Mouse (Mus musculus): ENCODE measurements around the gene Gtpbp4. TPM values are rescaled to one million over a fixed set of nuclear protein-coding genes. Genes with fewer than 3 reads are reported as not detected.

The Gtpbp4 gene
- 104 TPM for polyA plus RNA-seq (2017; shearing (Covaris generic))

GRCm38 (mm10) chr13:8995990-8996786 is at the start of gene Gtpbp4:
Gtpbp4 (minus strand) TSS chr13:8996083.

GRCm38 (mm10) chr13:8952563-8952962 is 43.3 kb downstream of the Gtpbp4 start, which contains the start of gene Idi2:
Idi2 (plus strand) TSS chr13:8952863.

GRCm38 (mm10) chr13:8948131-8948530 is 47.8 kb downstream of the Gtpbp4 start, which contains the start of gene Gm9745:
Gm9745 (minus strand) TSS chr13:8948231.

Other genes with a start within 250 kb of the Gtpbp4 start
- 35.0 TPM for gene Wdr37, start 124.2 kb downstream of the Gtpbp4 start, polyA plus RNA-seq (2017; shearing (Covaris generic))
- gene Idi1, start 110.6 kb downstream of the Gtpbp4 start, polyA plus RNA-seq (2017; shearing (Covaris generic)), result 36.4 TPM
- not detected for gene Gm9745, start 47.9 kb downstream of the Gtpbp4 start, polyA plus RNA-seq (2017; shearing (Covaris generic))
- not detected for gene Idi2, start 43.2 kb downstream of the Gtpbp4 start, polyA plus RNA-seq (2017; shearing (Covaris generic))
- 16.4 TPM for gene Larp4b, start 97.8 kb upstream of the Gtpbp4 start, polyA plus RNA-seq (2017; shearing (Covaris generic))